Mouse (Mus musculus) limb, embryonic 15.5 days (tissue): ENCODE measurements around the gene Tmem37. TPM values are rescaled to one million over a fixed set of nuclear protein-coding genes. Genes with fewer than 3 reads are reported as not detected.

Source experiments
- ATAC-seq: fragments of 200-750 bp; cut with Nextera tagmentation; 2 replicates; pipeline ENCODE4 v1.8.0; 2017; ENCODE audit warnings: low read depth, moderate TSS enrichment; ENCODE audit not compliant: insufficient number of reproducible peaks, low FRiP score, low TSS enrichment
- H3K27ac ChIP-seq: fragments of 300-500 bp; sonication (generic); 2 replicates; pipeline ENCODE4 v1.5.1; 2015; ENCODE audit warnings: moderate library complexity, mild to moderate bottlenecking, inconsistent platforms
- H3K27me3 ChIP-seq: fragments of 300-500 bp; sonication (generic); 2 replicates; pipeline ENCODE4 v1.6.1; 2015; ENCODE audit warnings: inconsistent platforms
- H3K36me3 ChIP-seq: fragments of 300-500 bp; sonication (generic); 2 replicates; pipeline ENCODE4 v1.6.1; 2015; ENCODE audit warnings: inconsistent platforms
- H3K4me1 ChIP-seq: fragments of 300-500 bp; sonication (generic); 2 replicates; pipeline ENCODE4 v1.6.1; 2015; ENCODE audit warnings: inconsistent platforms
- H3K4me2 ChIP-seq: fragments of 300-500 bp; sonication (generic); 2 replicates; pipeline ENCODE4 v1.6.1; 2015; ENCODE audit warnings: mild to moderate bottlenecking, inconsistent platforms
- H3K4me3 ChIP-seq: fragments of 300-500 bp; sonication (generic); 2 replicates; pipeline ENCODE4 v1.5.1; 2015; ENCODE audit warnings: mild to moderate bottlenecking, inconsistent platforms
- H3K9ac ChIP-seq: fragments of 300-500 bp; sonication (generic); 2 replicates; pipeline ENCODE4 v1.6.1; 2015; ENCODE audit warnings: inconsistent platforms
- H3K9me3 ChIP-seq: fragments of 300-500 bp; sonication (generic); 2 replicates; pipeline ENCODE4 v1.6.1; 2016; ENCODE audit warnings: inconsistent platforms
- WGBS: fragments of 180-500 bp; shearing (Covaris S2); methylation state at CpG from one replicate; pipeline ENCODE4 v1.1.7; 2015; 5-methylcytosine and 5-hydroxymethylcytosine counted together
- polyA plus RNA-seq: library from polyadenylated mRNA; unstranded; fragments of >200 nt; fragmentation: Nextera tagmentation; extraction: Ambion mirVana; gene quantifications from 2 replicates; pipeline ENCODE4 v1.2.1, GENCODE M21; 2015

Tmem37 gene
- polyA plus RNA-seq, 1 experiment from 2014 or later = 7.6 TPM

- no peak for ATAC-seq
- Histone ChIP-seq H3K27ac (no peak overlapping the region), H3K36me3 (no peaks in the 10 kb centered on the region), H3K9ac (no peak overlapping the region), H3K4me1 (no peaks in the 10 kb centered on the region), H3K4me3 (no peak overlapping the region), H3K9me3 (no peaks in the 10 kb centered on the region), H3K27me3 (no peaks in the 10 kb centered on the region), H3K4me2 (no peak overlapping the region)
- 56% methylated on average over 1 of the region's 1 CpGs for WGBS
Measured at GRCm38 (mm10) chr1:120051070-120051469, 22.8 kb downstream of the Tmem37 start.

- no peak overlapping the region for H3K27ac ChIP-seq
- H3K4me1 ChIP-seq = no peaks in the 10 kb centered on the region
- no peak overlapping the region for H3K4me3 ChIP-seq
- no peak for ATAC-seq
- H3K9me3 ChIP-seq = no peaks in the 10 kb centered on the region
- H3K27me3 ChIP-seq = no peaks in the 10 kb centered on the region
- H3K36me3 ChIP-seq = no peaks in the 10 kb centered on the region
- H3K9ac ChIP-seq = no peak overlapping the region
- no peak overlapping the region for H3K4me2 ChIP-seq
Measured at GRCm38 (mm10) chr1:120047325-120047724, 26.5 kb downstream of the Tmem37 start.

- Histone ChIP-seq H3K4me3 (no peak overlapping the region), H3K4me2 (no peak overlapping the region), H3K9me3 (no peaks in the 10 kb centered on the region), H3K27me3 (no peaks in the 10 kb centered on the region), H3K27ac (no peak overlapping the region), H3K4me1 (no peaks in the 10 kb centered on the region), H3K36me3 (no peaks in the 10 kb centered on the region), H3K9ac (no peak overlapping the region)
- ATAC-seq = no peak
- 77% methylated on average over 16 of the region's 16 CpGs for WGBS
Measured at GRCm38 (mm10) chr1:120044584-120044983, 29.3 kb downstream of the Tmem37 start.

GRCm38 (mm10) chr1:120042421-120042820 is 31.5 kb downstream of the Tmem37 start:
- Histone ChIP-seq H3K27ac (no peak overlapping the region), H3K9ac (no peak overlapping the region), H3K27me3 (no peaks in the 10 kb centered on the region), H3K4me2 (no peak overlapping the region), H3K36me3 (no peaks in the 10 kb centered on the region), H3K4me1 (no peaks in the 10 kb centered on the region), H3K4me3 (no peak overlapping the region), H3K9me3 (no peaks in the 10 kb centered on the region)
- 82% methylated on average over 8 of the region's 8 CpGs for WGBS
- ATAC-seq = no peak

GRCm38 (mm10) chr1:120038594-120038993 is 35.3 kb downstream of the Tmem37 start:
- Histone ChIP-seq H3K27ac (no peak overlapping the region), H3K27me3 (no peaks in the 10 kb centered on the region), H3K9me3 (no peaks in the 10 kb centered on the region), H3K4me2 (no peak overlapping the region), H3K4me3 (no peak overlapping the region), H3K4me1 (no peaks in the 10 kb centered on the region), H3K36me3 (no peaks in the 10 kb centered on the region), H3K9ac (no peak overlapping the region)
- ATAC-seq = no peak
- 80% methylated on average over 9 of the region's 9 CpGs for WGBS

- Histone ChIP-seq H3K4me3 (no peak overlapping the region), H3K4me2 (no peak overlapping the region), H3K9me3 (no peaks in the 10 kb centered on the region), H3K9ac (no peak overlapping the region), H3K27me3 (no peaks in the 10 kb centered on the region), H3K27ac (no peak overlapping the region), H3K4me1 (0 out of 2 replicates have a peak, but pooled peaks cover 5% of the 10 kb centered on the region), H3K36me3 (no peaks in the 10 kb centered on the region)
- WGBS = 69% methylated on average over 9 of the region's 9 CpGs
- no peak for ATAC-seq
Measured at GRCm38 (mm10) chr1:120037021-120037683, 36.7 kb downstream of the Tmem37 start.

GRCm38 (mm10) chr1:120035456-120036034 is 38.3 kb downstream of the Tmem37 start:
- Histone ChIP-seq H3K36me3 (no peaks in the 10 kb centered on the region), H3K4me2 (no peak overlapping the region), H3K27ac (no peak overlapping the region), H3K4me1 (0 out of 2 replicates have a peak, but pooled peaks cover 5% of the 10 kb centered on the region), H3K27me3 (no peaks in the 10 kb centered on the region), H3K9me3 (no peaks in the 10 kb centered on the region), H3K9ac (no peak overlapping the region), H3K4me3 (no peak overlapping the region)
- 72% methylated on average over 7 of the region's 7 CpGs for WGBS
- ATAC-seq = no peak

- Histone ChIP-seq H3K36me3 (no peaks in the 10 kb centered on the region), H3K9ac (no peak overlapping the region), H3K4me2 (no peak overlapping the region), H3K4me1 (0 out of 2 replicates have a peak, but pooled peaks cover 5% of the 10 kb centered on the region), H3K27me3 (no peaks in the 10 kb centered on the region), H3K27ac (no peak overlapping the region), H3K4me3 (no peak overlapping the region), H3K9me3 (no peaks in the 10 kb centered on the region)
- 63% methylated on average over 1 of the region's 1 CpGs for WGBS
- no peak for ATAC-seq
Measured at GRCm38 (mm10) chr1:120034793-120035192, 39.1 kb downstream of the Tmem37 start.

GRCm38 (mm10) chr1:120033469-120033854 is 40.4 kb downstream of the Tmem37 start:
- Histone ChIP-seq H3K4me3 (no peak overlapping the region), H3K9ac (no peak overlapping the region), H3K9me3 (no peaks in the 10 kb centered on the region), H3K4me1 (0 out of 2 replicates have a peak, but pooled peaks cover 5% of the 10 kb centered on the region), H3K27ac (no peak overlapping the region), H3K27me3 (no peaks in the 10 kb centered on the region), H3K36me3 (no peaks in the 10 kb centered on the region), H3K4me2 (no peak overlapping the region)
- no peak for ATAC-seq
- 71% methylated on average over 2 of the region's 2 CpGs for WGBS

- no peak for ATAC-seq
- Histone ChIP-seq H3K4me1 (0 out of 2 replicates have a peak, but pooled peaks cover 5% of the 10 kb centered on the region), H3K9ac (no peak overlapping the region), H3K27me3 (no peaks in the 10 kb centered on the region), H3K27ac (no peak overlapping the region), H3K36me3 (no peaks in the 10 kb centered on the region), H3K4me2 (no peak overlapping the region), H3K4me3 (no peak overlapping the region), H3K9me3 (no peaks in the 10 kb centered on the region)
- WGBS = 42% methylated on average over 10 of the region's 10 CpGs
Measured at GRCm38 (mm10) chr1:120032804-120033468, 40.9 kb downstream of the Tmem37 start.

- Histone ChIP-seq H3K4me1 (peaks cover 10% of the 10 kb centered on the region), H3K4me2 (no peak overlapping the region), H3K36me3 (no peaks in the 10 kb centered on the region), H3K27me3 (no peaks in the 10 kb centered on the region), H3K4me3 (no peak overlapping the region), H3K27ac (no peak overlapping the region), H3K9me3 (no peaks in the 10 kb centered on the region), H3K9ac (no peak overlapping the region)
- ATAC-seq = no peak
- WGBS = 80% methylated on average over 3 of the region's 3 CpGs
Measured at GRCm38 (mm10) chr1:120030474-120030873, 43.4 kb downstream of the Tmem37 start.

- no peaks in the 10 kb centered on the region for H3K36me3 ChIP-seq
- H3K4me3 ChIP-seq = no peak overlapping the region
- no peaks in the 10 kb centered on the region for H3K27me3 ChIP-seq
- H3K9ac ChIP-seq = 0 out of 2 replicates have a peak overlapping the region, but pooled peaks have one; percentile 0
- no peak for ATAC-seq
- no peaks in the 10 kb centered on the region for H3K9me3 ChIP-seq
- H3K27ac ChIP-seq = no peak overlapping the region
- H3K4me2 ChIP-seq = no peak overlapping the region
- peaks cover 5% of the 10 kb centered on the region for H3K4me1 ChIP-seq
- WGBS = 53% methylated on average over 4 of the region's 4 CpGs
Measured at GRCm38 (mm10) chr1:120027693-120028092, 46.2 kb downstream of the Tmem37 start.
